Mouse (Mus musculus) liver, postnatal 0 days (tissue): Measurements from ENCODE around the gene Npm1.

Experiments used
- CTCF ChIP-seq: sonication (generic); IDR thresholded peaks from 2 replicates; pipeline ENCODE4 v1.5.1; 2016; ENCODE audit warnings: antibody characterized with exemption, low read depth
- EP300 ChIP-seq: IDR thresholded peaks from 2 replicates; pipeline ENCODE4 v1.6.1; 2016; ENCODE audit warnings: antibody characterized with exemption, low read depth, mild to moderate bottlenecking

DNA sequence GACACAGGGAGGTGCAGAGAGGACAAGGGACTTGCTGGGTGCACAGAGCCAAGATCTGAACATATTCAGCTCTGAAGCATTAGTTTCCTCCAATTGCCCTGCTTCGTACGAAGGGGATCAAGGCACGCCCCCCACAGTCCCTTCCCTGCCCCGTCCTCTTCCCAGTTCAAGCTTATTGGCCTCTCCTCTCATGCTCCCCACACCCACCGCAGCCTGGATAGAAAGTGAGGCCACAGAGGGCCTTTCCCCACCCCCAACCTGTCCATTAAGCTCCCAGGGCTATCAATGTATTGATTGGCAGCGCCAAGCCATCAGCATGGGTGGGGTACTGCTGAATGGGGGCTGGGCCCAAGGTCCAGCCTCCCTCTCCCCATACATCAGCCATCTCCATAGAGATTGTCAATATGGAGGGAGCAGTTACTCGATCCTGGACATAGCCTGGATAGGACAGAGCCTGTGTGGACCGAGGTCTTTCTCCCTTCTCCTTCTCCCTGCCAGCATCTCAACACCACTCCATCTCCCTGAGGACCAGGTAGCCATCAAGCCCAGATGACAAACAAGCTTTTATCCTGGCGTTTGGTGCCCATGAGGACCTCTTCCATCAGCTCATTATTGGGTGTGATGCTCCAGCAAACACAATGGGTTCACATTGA, 23.4 kb downstream of the Npm1 start:
- TF ChIP-seq EP300 (no peak), CTCF (no peak)
